Mouse (Mus musculus): ENCODE measurements around the gene Map1b.

Map1b gene

GRCm38 (mm10) chr13:99516448-99516881, at the start of gene Map1b:
Gene Map1b, minus strand, starts transcription at chr13:99516540.
- peak; percentile 64 for DNase-seq

- DNase-seq: peak; percentile 52
These were observed 48.0 kb upstream of the Map1b start for GRCm38 (mm10) chr13:99564346-99564745.

- no peak for DNase-seq
These were observed 46.7 kb upstream of the Map1b start for GRCm38 (mm10) chr13:99563021-99563420.

GRCm38 (mm10) chr13:99561843-99562550, 45.7 kb upstream of the Map1b start:
- DNase-seq: no peak

- no peak for DNase-seq
These were observed 44.6 kb upstream of the Map1b start for GRCm38 (mm10) chr13:99560674-99561639.

GRCm38 (mm10) chr13:99558216-99558906, 42.0 kb upstream of the Map1b start:
- no peak for DNase-seq

GRCm38 (mm10) chr13:99557813-99558212, 41.5 kb upstream of the Map1b start:
- no peak for DNase-seq

- DNase-seq: no peak
These were observed 41.0 kb upstream of the Map1b start for GRCm38 (mm10) chr13:99557331-99557730.

GRCm38 (mm10) chr13:99554960-99555359, 38.6 kb upstream of the Map1b start:
- no peak for DNase-seq

- DNase-seq: no peak
These were observed 38.1 kb upstream of the Map1b start for GRCm38 (mm10) chr13:99554466-99554865.

- DNase-seq: no peak
These were observed 36.0 kb upstream of the Map1b start for GRCm38 (mm10) chr13:99552381-99552780.

GRCm38 (mm10) chr13:99550679-99551369, 34.5 kb upstream of the Map1b start:
- DNase-seq: no peak

GRCm38 (mm10) chr13:99550060-99550459, 33.7 kb upstream of the Map1b start:
- no peak for DNase-seq

GRCm38 (mm10) chr13:99549584-99549983, 33.2 kb upstream of the Map1b start:
- no peak for DNase-seq

- no peak for DNase-seq
These were observed 30.5 kb upstream of the Map1b start for GRCm38 (mm10) chr13:99546832-99547231.

GRCm38 (mm10) chr13:99545201-99545600, 28.9 kb upstream of the Map1b start:
- peak; percentile 19 for DNase-seq

- no peak for DNase-seq
These were observed 25.3 kb upstream of the Map1b start for GRCm38 (mm10) chr13:99541429-99542267.

GRCm38 (mm10) chr13:99539288-99539687, 22.9 kb upstream of the Map1b start:
- DNase-seq: peak; percentile 31

- no peak for DNase-seq
These were observed 22.5 kb upstream of the Map1b start for GRCm38 (mm10) chr13:99538851-99539250.

- no peak for DNase-seq
These were observed 21.7 kb upstream of the Map1b start for GRCm38 (mm10) chr13:99537908-99538513.

GRCm38 (mm10) chr13:99528456-99528855, 12.1 kb upstream of the Map1b start:
- no peak for DNase-seq
